Mouse (Mus musculus) lung, adult 2 months (tissue): ENCODE measurements around the gene Tnfrsf23.

ENCODE experiments used
- CTCF ChIP-seq: fragments of 200-500 bp; IDR thresholded peaks from 2 replicates; pipeline ENCODE4 v1.5.1; 2011; ENCODE audit warnings: mild to moderate bottlenecking, low read length, control low read depth; ENCODE audit not compliant: insufficient read depth
- POLR2A ChIP-seq: fragments of 200-500 bp; IDR thresholded peaks from 2 replicates; pipeline ENCODE4 v1.6.1; 2011; ENCODE audit warnings: low read depth, mild to moderate bottlenecking, control low read depth, low read length, borderline replicate concordance; ENCODE audit errors: extremely low read depth

DNA sequence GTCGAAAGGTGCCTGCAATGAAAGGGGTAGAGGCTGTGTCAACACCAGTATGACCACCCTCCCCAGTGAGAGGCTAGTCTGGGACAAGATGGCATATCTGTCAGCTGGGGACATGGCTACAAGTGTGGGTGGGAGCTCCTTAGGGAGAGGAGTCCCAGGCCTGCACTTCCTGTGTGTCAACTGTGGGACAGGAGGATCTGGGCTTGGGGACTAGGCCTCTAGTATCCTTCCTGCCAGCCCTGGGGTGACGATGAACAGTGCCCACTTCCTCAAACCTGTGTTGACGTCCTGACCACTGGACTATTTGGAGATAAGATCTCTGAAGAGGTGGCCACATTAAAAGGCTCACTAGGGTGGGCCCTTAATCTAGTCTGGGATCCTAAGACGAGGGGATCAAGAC, 4.3 kb upstream of the Tnfrsf23 start:
- TF ChIP-seq CTCF (no peak), POLR2A (no peak)
